Mouse (Mus musculus) testis, adult 10 weeks (tissue): Measurements from ENCODE around the gene Olfr1388. TPM values are rescaled to one million over a fixed set of nuclear protein-coding genes. Genes with fewer than 3 reads are reported as not detected.

ENCODE experiments used
- polyA plus RNA-seq: library from polyadenylated mRNA; stranded (reverse); fragments of 350-450 nt; fragmentation: Illumina TruSeq; extraction: RNeasy Lipid Tissue Mini Kit (QIAGEN cat#74804); gene quantifications from one replicate; pipeline ENCODE4 v1.2.3, GENCODE M21; 2014; ENCODE audit warnings: low read depth, low replicate concordance

The Olfr1388 gene
- 0.14 TPM for polyA plus RNA-seq

GRCm38 (mm10) chr11:49436411-49436810 lies at the start of gene Olfr1388:
TSS of gene Olfr1388 (plus strand) at chr11:49436624.

GRCm38 (mm10) chr11:49422767-49423166 lies 13.7 kb upstream of the Olfr1388 start, which contains the start of gene Olfr1389:
TSS of gene Olfr1389 (plus strand) at chr11:49423067.

GRCm38 (mm10) chr11:49455043-49455442 lies 18.6 kb downstream of the Olfr1388 start, which contains the start of gene Olfr1387:
TSS of gene Olfr1387 (plus strand) at chr11:49455343.

GRCm38 (mm10) chr11:49464746-49465145 lies 28.3 kb downstream of the Olfr1388 start, which contains the start of gene Olfr1386:
TSS of gene Olfr1386 (plus strand) at chr11:49465046.

GRCm38 (mm10) chr11:49488770-49489169 lies 52.3 kb downstream of the Olfr1388 start, which contains the start of gene Olfr1385:
TSS of gene Olfr1385 (plus strand) at chr11:49489070.

Other genes with a start within 250 kb of the Olfr1388 start
- gene Btnl9, start 249.5 kb upstream of the Olfr1388 start, polyA plus RNA-seq = 0.04 TPM
- 143 TPM for gene Zfp62, start 233.3 kb upstream of the Olfr1388 start, polyA plus RNA-seq
- gene Mgat1, start 192.4 kb upstream of the Olfr1388 start, polyA plus RNA-seq = 5.2 TPM
- gene Olfr1393, start 158.3 kb upstream of the Olfr1388 start, polyA plus RNA-seq = 2.3 TPM
- 1.9 TPM for gene Olfr1392, start 151.3 kb upstream of the Olfr1388 start, polyA plus RNA-seq
- gene Olfr10, start 131.9 kb upstream of the Olfr1388 start, polyA plus RNA-seq = not detected
- gene Olfr1391, start 113.9 kb upstream of the Olfr1388 start, polyA plus RNA-seq = not detected
- gene Olfr1390, start 101.4 kb upstream of the Olfr1388 start, polyA plus RNA-seq = not detected
- 0.50 TPM for gene Olfr1389, start 13.6 kb upstream of the Olfr1388 start, polyA plus RNA-seq
- not detected for gene Olfr1387, start 18.7 kb downstream of the Olfr1388 start, polyA plus RNA-seq
- not detected for gene Olfr1386, start 28.4 kb downstream of the Olfr1388 start, polyA plus RNA-seq
- not detected for gene Olfr1385, start 52.4 kb downstream of the Olfr1388 start, polyA plus RNA-seq
- not detected for gene Olfr1384, start 70.1 kb downstream of the Olfr1388 start, polyA plus RNA-seq
- not detected for gene Olfr1383, start 83.0 kb downstream of the Olfr1388 start, polyA plus RNA-seq
- not detected for gene Olfr1382, start 91.6 kb downstream of the Olfr1388 start, polyA plus RNA-seq
- not detected for gene Olfr1381, start 106.8 kb downstream of the Olfr1388 start, polyA plus RNA-seq
- gene Olfr1380, start 120.3 kb downstream of the Olfr1388 start, polyA plus RNA-seq = not detected
- gene Flt4, start 172.6 kb downstream of the Olfr1388 start, polyA plus RNA-seq = 0.35 TPM
- not detected for gene Scgb3a1, start 227.0 kb downstream of the Olfr1388 start, polyA plus RNA-seq